Mouse (Mus musculus) G1E (cell line): Measurements from ENCODE around the gene Plin5. TPM values are rescaled to one million over a fixed set of nuclear protein-coding genes. Genes with fewer than 3 reads are reported as not detected.
A peak's percentile ranks its signal among the peaks of the same experiment; 100 is the strongest.

Source experiments
- ATAC-seq: 2 replicates; pipeline ENCODE4 v1.8.0; 2016; ENCODE audit warnings: mild to moderate bottlenecking; ENCODE audit not compliant: insufficient number of reproducible peaks, poor library complexity, low FRiP score, severe bottlenecking; ENCODE audit errors: extremely low read depth
- DNase-seq: peaks from one replicate; pipeline ENCODE4 v3.0.0; 2012; ENCODE audit warnings: low spot score
- H3K27me3 ChIP-seq: 2 replicates; pipeline ENCODE4 v1.6.1; 2012; ENCODE audit warnings: mild to moderate bottlenecking, low read length, inconsistent platforms; ENCODE audit not compliant: insufficient read depth
- H3K36me3 ChIP-seq: replicated peaks from 2 replicates; pipeline ENCODE3; 2012; ENCODE audit warnings: mild to moderate bottlenecking, inconsistent platforms
- H3K4me1 ChIP-seq: 2 replicates; pipeline ENCODE4 v1.6.1; 2012; ENCODE audit warnings: low read depth, low read length, inconsistent platforms, mixed read lengths; ENCODE audit not compliant: insufficient read depth
- H3K4me3 ChIP-seq: 2 replicates; pipeline ENCODE4 v1.5.1; 2012; ENCODE audit warnings: low read depth, mild to moderate bottlenecking, inconsistent platforms, low read length, moderate library complexity, mixed read lengths
- H3K9me3 ChIP-seq: replicated peaks from 2 replicates; pipeline ENCODE4 v1.6.1; 2012; ENCODE audit warnings: inconsistent platforms
- CTCF ChIP-seq: IDR thresholded peaks from 2 replicates; pipeline ENCODE4 v1.5.1; 2012; ENCODE audit warnings: low read depth, low read length, inconsistent platforms, mixed read lengths
- GATA1 ChIP-seq: IDR thresholded peaks from 2 replicates; pipeline ENCODE4 v1.6.1; 2012; ENCODE audit warnings: borderline replicate concordance, low read length, inconsistent platforms, mixed read lengths
- GATA2 ChIP-seq: IDR thresholded peaks from 2 replicates; pipeline ENCODE4 v1.6.1; 2012; ENCODE audit warnings: low read depth, low read length, inconsistent platforms, borderline replicate concordance
- POLR2AphosphoS5 ChIP-seq: IDR thresholded peaks from 2 replicates; pipeline ENCODE4 v1.6.1; 2012; ENCODE audit warnings: low read depth, low read length, inconsistent platforms; ENCODE audit not compliant: insufficient replicate concordance
- TAL1 ChIP-seq: conservative IDR thresholded peaks from 2 replicates; pipeline ENCODE4 v1.6.1; 2012; ENCODE audit warnings: low read depth, low read length, inconsistent platforms, mixed read lengths
- polyA plus RNA-seq: library from polyadenylated mRNA; stranded (reverse); fragments of >175 nt; gene quantifications from 2 replicates; pipeline ENCODE4 v1.2.3, GENCODE M21; 2012
- total RNA-seq, 2 experiments: library from RNA; stranded (forward) in 1 of 2; stranded (reverse) in 1 of 2; fragments of 200-1000 nt in 1 of 2; fragments of >200 nt in 1 of 2; fragmentation: Nextera tagmentation in 1 of 2; gene quantifications; 2 replicates each; pipeline ENCODE4 v1.2.3; 2014 to 2017

The Plin5 gene
- total and polyA plus RNA-seq, 3 experiments, result not detected

GRCm38 (mm10) chr17:56096883-56097282 lies 20.5 kb downstream of the Plin5 start:
- Histone ChIP-seq H3K4me1 (no peaks in the 10 kb centered on the region), H3K27me3 (no peaks in the 10 kb centered on the region), H3K9me3 (no peaks in the 10 kb centered on the region), H3K4me3 (no peak overlapping the region), H3K36me3 (peaks cover 92% of the 10 kb centered on the region)
- TF ChIP-seq GATA1, result no peak
- no peak for TF ChIP-seq GATA2
- TF ChIP-seq POLR2AphosphoS5, result no peak
- TF ChIP-seq TAL1, result no peak
- no peak for TF ChIP-seq CTCF
- DNase-seq (no peak), ATAC-seq (no peak)

GRCm38 (mm10) chr17:56092794-56093193 lies 24.6 kb downstream of the Plin5 start:
- peaks cover 88% of the 10 kb centered on the region for H3K36me3 ChIP-seq
- H3K4me3 ChIP-seq, result no peak overlapping the region
- DNase-seq (no peak), ATAC-seq (no peak)
- no peaks in the 10 kb centered on the region for H3K9me3 ChIP-seq
- no peak for TF ChIP-seq TAL1
- no peak for TF ChIP-seq GATA1
- no peak for TF ChIP-seq GATA2
- TF ChIP-seq CTCF, result no peak
- TF ChIP-seq POLR2AphosphoS5, result no peak
- no peaks in the 10 kb centered on the region for H3K27me3 ChIP-seq
- peaks cover 2% of the 10 kb centered on the region; the same call in 1 of the 2 replicates for H3K4me1 ChIP-seq

- no peak overlapping the region for H3K4me3 ChIP-seq
- no peaks in the 10 kb centered on the region for H3K27me3 ChIP-seq
- DNase-seq (no peak), ATAC-seq (no peak)
- H3K36me3 ChIP-seq, result peaks cover 88% of the 10 kb centered on the region
- H3K4me1 ChIP-seq, result peaks cover 2% of the 10 kb centered on the region
- H3K9me3 ChIP-seq, result no peaks in the 10 kb centered on the region
- no peak for TF ChIP-seq GATA1
- no peak for TF ChIP-seq TAL1
- TF ChIP-seq POLR2AphosphoS5, result no peak
- TF ChIP-seq CTCF, result no peak
- TF ChIP-seq GATA2, result no peak
Observed at GRCm38 (mm10) chr17:56092312-56092711, 25.1 kb downstream of the Plin5 start.

- no peak for ATAC-seq
- TF ChIP-seq POLR2AphosphoS5 (no peak), GATA1 (no peak), GATA2 (no peak), TAL1 (no peak), CTCF (no peak)
- Histone ChIP-seq H3K27me3 (no peaks in the 10 kb centered on the region), H3K36me3 (peaks cover 47% of the 10 kb centered on the region), H3K9me3 (no peaks in the 10 kb centered on the region), H3K4me1 (peaks cover 57% of the 10 kb centered on the region), H3K4me3 (peak overlapping the region; percentile 80)
- peak; percentile 64 for DNase-seq
Observed at GRCm38 (mm10) chr17:56080781-56081585, 36.4 kb downstream of the Plin5 start.

- TF ChIP-seq GATA1 (no peak), CTCF (no peak), GATA2 (no peak), TAL1 (no peak), POLR2AphosphoS5 (no peak)
- peak; percentile 10 for DNase-seq
- H3K4me1 ChIP-seq, result peaks cover 58% of the 10 kb centered on the region
- H3K4me3 ChIP-seq, result peak overlapping the region; percentile 80
- H3K36me3 ChIP-seq, result peaks cover 38% of the 10 kb centered on the region
- H3K27me3 ChIP-seq, result no peaks in the 10 kb centered on the region
- no peak for ATAC-seq
- no peaks in the 10 kb centered on the region for H3K9me3 ChIP-seq
Observed at GRCm38 (mm10) chr17:56079921-56080320, 37.5 kb downstream of the Plin5 start.
